Mouse (Mus musculus): ENCODE results near the gene Rassf8. TPM values are rescaled to one million over a fixed set of nuclear protein-coding genes. Genes with fewer than 3 reads are reported as not detected.
A peak's percentile ranks its signal among the peaks of the same experiment; 100 is the strongest.

The Rassf8 gene
- polyA plus RNA-seq, 1 experiment from 2014 or later, result 3.5 TPM

- peaks cover 22% of the 10 kb centered on the region for H3K4me1 ChIP-seq
- H3K4me3 ChIP-seq, result no peak overlapping the region
- H3K27me3 ChIP-seq, result peaks cover 17% of the 10 kb centered on the region
- no peaks in the 10 kb centered on the region for H3K9me3 ChIP-seq
- H3K36me3 ChIP-seq, result no peaks in the 10 kb centered on the region
- no peak overlapping the region for H3K27ac ChIP-seq (replicated peaks)
- 75% methylated on average over 8 of the region's 8 CpGs for WGBS
- no peak for ATAC-seq (replicated peaks)
- no peak overlapping the region for H3K4me2 ChIP-seq (replicated peaks)
- H3K9ac ChIP-seq (replicated peaks), result no peak overlapping the region
These were observed 111.9 kb downstream of the Rassf8 start for GRCm38 (mm10) chr6:145858414-145858813.

GRCm38 (mm10) chr6:145860350-145860749, 113.8 kb downstream of the Rassf8 start:
- WGBS, result 59% methylated on average over 2 of the region's 2 CpGs
- Histone ChIP-seq H3K4me3 (no peak overlapping the region), H3K27ac (replicated peaks) (no peak overlapping the region), H3K4me2 (replicated peaks) (no peak overlapping the region), H3K4me1 (peaks cover 36% of the 10 kb centered on the region), H3K9ac (replicated peaks) (no peak overlapping the region), H3K27me3 (peaks cover 35% of the 10 kb centered on the region), H3K9me3 (no peaks in the 10 kb centered on the region), H3K36me3 (no peaks in the 10 kb centered on the region)
- ATAC-seq (replicated peaks), result no peak

- no peak overlapping the region for H3K9ac ChIP-seq (replicated peaks)
- no peak for ATAC-seq (replicated peaks)
- peak overlapping the region; percentile 72 for H3K4me3 ChIP-seq
- H3K9me3 ChIP-seq, result no peaks in the 10 kb centered on the region
- H3K27ac ChIP-seq (replicated peaks), result no peak overlapping the region
- H3K4me2 ChIP-seq (replicated peaks), result peak overlapping the region; percentile 99; the same call in 1 of the 2 replicates
- no peaks in the 10 kb centered on the region for H3K36me3 ChIP-seq
- peaks cover 38% of the 10 kb centered on the region for H3K4me1 ChIP-seq
- WGBS, result 75% methylated on average over 9 of the region's 9 CpGs
- H3K27me3 ChIP-seq, result peaks cover 40% of the 10 kb centered on the region
These were observed 115.1 kb downstream of the Rassf8 start for GRCm38 (mm10) chr6:145861462-145862227.

GRCm38 (mm10) chr6:145862321-145862720, 115.8 kb downstream of the Rassf8 start:
- Histone ChIP-seq H3K36me3 (no peaks in the 10 kb centered on the region), H3K27ac (replicated peaks) (no peak overlapping the region), H3K4me3 (peak overlapping the region; percentile 72), H3K27me3 (peaks cover 40% of the 10 kb centered on the region), H3K4me1 (peaks cover 44% of the 10 kb centered on the region), H3K9me3 (no peaks in the 10 kb centered on the region), H3K9ac (replicated peaks) (peak overlapping the region; percentile 64; the same call in 1 of the 2 replicates), H3K4me2 (replicated peaks) (peak overlapping the region; percentile 99)
- no peak for ATAC-seq (replicated peaks)
- WGBS, result 17% methylated on average over 4 of the region's 4 CpGs

- Histone ChIP-seq H3K4me3 (peak overlapping the region; percentile 72), H3K9me3 (no peaks in the 10 kb centered on the region), H3K9ac (replicated peaks) (peak overlapping the region; percentile 64), H3K27me3 (peaks cover 39% of the 10 kb centered on the region), H3K4me1 (peaks cover 44% of the 10 kb centered on the region), H3K36me3 (no peaks in the 10 kb centered on the region), H3K4me2 (replicated peaks) (peak overlapping the region; percentile 99), H3K27ac (replicated peaks) (no peak overlapping the region)
- WGBS, result under 1% methylated on average over 35 of the region's 35 CpGs
- ATAC-seq (replicated peaks), result 0 out of 2 replicates have a peak, but pooled peaks have one; percentile 0
These were observed 116.2 kb downstream of the Rassf8 start for GRCm38 (mm10) chr6:145862739-145863064.

GRCm38 (mm10) chr6:145863065-145863971, 116.8 kb downstream of the Rassf8 start:
- Histone ChIP-seq H3K27me3 (peaks cover 36% of the 10 kb centered on the region), H3K4me1 (peaks cover 44% of the 10 kb centered on the region), H3K36me3 (no peaks in the 10 kb centered on the region), H3K9me3 (no peaks in the 10 kb centered on the region), H3K4me2 (replicated peaks) (peak overlapping the region; percentile 99), H3K4me3 (peak overlapping the region; percentile 72), H3K27ac (replicated peaks) (no peak overlapping the region), H3K9ac (replicated peaks) (peak overlapping the region; percentile 64)
- WGBS, result under 1% methylated on average over 95 of the region's 105 CpGs
- peak; percentile 67 for ATAC-seq (replicated peaks)

GRCm38 (mm10) chr6:145864171-145864570, 117.6 kb downstream of the Rassf8 start:
- no peak; the same call in 1 of the 2 replicates for ATAC-seq (replicated peaks)
- no peak overlapping the region for H3K27ac ChIP-seq (replicated peaks)
- H3K27me3 ChIP-seq, result peaks cover 36% of the 10 kb centered on the region
- 2% methylated on average over 8 of the region's 8 CpGs for WGBS
- peaks cover 44% of the 10 kb centered on the region for H3K4me1 ChIP-seq
- H3K9ac ChIP-seq (replicated peaks), result no peak overlapping the region
- no peaks in the 10 kb centered on the region for H3K36me3 ChIP-seq
- H3K4me3 ChIP-seq, result peak overlapping the region; percentile 72
- peak overlapping the region; percentile 99 for H3K4me2 ChIP-seq (replicated peaks)
- H3K9me3 ChIP-seq, result no peaks in the 10 kb centered on the region

GRCm38 (mm10) chr6:145865289-145865885, 118.8 kb downstream of the Rassf8 start, which contains the start of gene Bhlhe41:
Gene Bhlhe41, minus strand, starts transcription at chr6:145865558.
- H3K4me2 ChIP-seq (replicated peaks), result peak within 1 kb of the TSS; percentile 99
- H3K36me3 ChIP-seq, result no peaks in the 10 kb centered on the region
- peak within 1 kb of the TSS; percentile 48 for H3K9ac ChIP-seq (replicated peaks)
- ATAC-seq (replicated peaks), result peak; percentile 24
- H3K9me3 ChIP-seq, result no peaks in the 10 kb centered on the region
- peak within 1 kb of the TSS; percentile 72 for H3K4me3 ChIP-seq
- H3K4me1 ChIP-seq, result peaks cover 44% of the 10 kb centered on the region
- H3K27me3 ChIP-seq, result peaks cover 36% of the 10 kb centered on the region
- 1% methylated on average over 56 of the region's 57 CpGs for WGBS
- H3K27ac ChIP-seq (replicated peaks), result peak within 1 kb of the TSS; percentile 17; the same call in 1 of the 2 replicates

- Histone ChIP-seq H3K36me3 (no peaks in the 10 kb centered on the region), H3K9me3 (no peaks in the 10 kb centered on the region), H3K27ac (replicated peaks) (peak overlapping the region; percentile 17; the same call in 1 of the 2 replicates), H3K27me3 (peaks cover 31% of the 10 kb centered on the region), H3K9ac (replicated peaks) (peak overlapping the region; percentile 48), H3K4me2 (replicated peaks) (peak overlapping the region; percentile 99), H3K4me3 (peak overlapping the region; percentile 72), H3K4me1 (peaks cover 44% of the 10 kb centered on the region)
- ATAC-seq (replicated peaks), result peak; percentile 62
- under 1% methylated on average over 66 of the region's 69 CpGs for WGBS
These were observed 119.6 kb downstream of the Rassf8 start for GRCm38 (mm10) chr6:145865886-145866851.

GRCm38 (mm10) chr6:145867111-145867510, 120.6 kb downstream of the Rassf8 start:
- H3K27me3 ChIP-seq, result peaks cover 26% of the 10 kb centered on the region
- WGBS, result 65% methylated on average over 3 of the region's 3 CpGs
- H3K27ac ChIP-seq (replicated peaks), result no peak overlapping the region
- no peaks in the 10 kb centered on the region for H3K36me3 ChIP-seq
- H3K9ac ChIP-seq (replicated peaks), result no peak overlapping the region
- peak overlapping the region; percentile 99 for H3K4me2 ChIP-seq (replicated peaks)
- H3K4me3 ChIP-seq, result peak overlapping the region; percentile 72; the same call in 1 of the 2 replicates
- no peaks in the 10 kb centered on the region for H3K9me3 ChIP-seq
- peaks cover 44% of the 10 kb centered on the region for H3K4me1 ChIP-seq
- ATAC-seq (replicated peaks), result no peak
